Mouse (Mus musculus) midbrain, embryonic 12.5 days (tissue): ENCODE measurements around the gene 1810043G02Rik. TPM values are rescaled to one million over a fixed set of nuclear protein-coding genes. Genes with fewer than 3 reads are reported as not detected.

Experiments used
- ATAC-seq: fragments of 200-750 bp; cut with Nextera tagmentation; 2 replicates; pipeline ENCODE4 v1.8.0; 2017; ENCODE audit warnings: low read depth, moderate TSS enrichment, moderate library complexity; ENCODE audit not compliant: low FRiP score
- H3K27ac ChIP-seq: fragments of 300-500 bp; sonication (generic); replicated peaks from 2 replicates; pipeline ENCODE4 v1.5.1; 2016; ENCODE audit warnings: mild to moderate bottlenecking
- H3K27me3 ChIP-seq: fragments of 300-500 bp; sonication (generic); 2 replicates; pipeline ENCODE4 v1.6.1; 2016; ENCODE audit warnings: mild to moderate bottlenecking
- H3K36me3 ChIP-seq: fragments of 300-500 bp; sonication (generic); 2 replicates; pipeline ENCODE4 v1.6.1; 2016
- H3K4me1 ChIP-seq: fragments of 300-500 bp; sonication (generic); 2 replicates; pipeline ENCODE4 v1.6.1; 2016
- H3K4me2 ChIP-seq: fragments of 300-500 bp; sonication (generic); replicated peaks from 2 replicates; pipeline ENCODE4 v1.6.1; 2016; ENCODE audit warnings: mild to moderate bottlenecking, moderate library complexity
- H3K4me3 ChIP-seq: fragments of 300-500 bp; sonication (generic); 2 replicates; pipeline ENCODE4 v1.5.1; 2016; ENCODE audit warnings: mild to moderate bottlenecking
- H3K9ac ChIP-seq: fragments of 300-500 bp; sonication (generic); replicated peaks from 2 replicates; pipeline ENCODE4 v1.6.1; 2016; ENCODE audit warnings: mild to moderate bottlenecking, moderate library complexity
- H3K9me3 ChIP-seq: fragments of 300-500 bp; sonication (generic); 2 replicates; pipeline ENCODE4 v1.6.1; 2016; ENCODE audit warnings: mild to moderate bottlenecking
- WGBS: fragments of 180-500 bp; shearing (Covaris S2); methylation state at CpG from one replicate; pipeline ENCODE4 v1.1.7; 2016; 5-methylcytosine and 5-hydroxymethylcytosine counted together
- polyA plus RNA-seq: library from polyadenylated mRNA; unstranded; fragments of >200 nt; fragmentation: Nextera tagmentation; extraction: Ambion mirVana; gene quantifications from 2 replicates; pipeline ENCODE4 v1.2.1, GENCODE M21; 2016

Gene 1810043G02Rik
- polyA plus RNA-seq, 1 experiment from 2014 or later = 32.9 TPM

DNA sequence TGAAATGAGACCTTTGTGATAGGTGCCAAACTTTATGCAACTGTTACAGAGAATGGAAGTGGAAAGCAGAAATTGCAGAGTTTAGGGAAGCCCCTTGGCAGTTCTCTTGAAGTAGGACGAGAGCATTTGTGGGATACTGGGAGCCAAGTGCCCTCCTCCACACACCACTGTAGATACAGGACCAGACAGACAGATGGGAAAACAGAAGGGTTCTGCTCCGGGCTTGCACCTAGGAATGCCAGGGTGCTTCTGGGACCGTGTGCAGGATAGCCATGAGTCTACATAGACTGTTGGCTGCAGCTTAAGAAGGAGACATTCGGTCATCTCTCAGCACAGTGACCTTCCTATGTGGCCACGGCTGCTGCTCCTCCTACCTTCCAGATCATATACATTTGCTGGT lies 3.5 kb upstream of the 1810043G02Rik start:
- no peak overlapping the region for H3K9ac ChIP-seq
- WGBS = 80% methylated on average over 5 of the region's 5 CpGs

DNA sequence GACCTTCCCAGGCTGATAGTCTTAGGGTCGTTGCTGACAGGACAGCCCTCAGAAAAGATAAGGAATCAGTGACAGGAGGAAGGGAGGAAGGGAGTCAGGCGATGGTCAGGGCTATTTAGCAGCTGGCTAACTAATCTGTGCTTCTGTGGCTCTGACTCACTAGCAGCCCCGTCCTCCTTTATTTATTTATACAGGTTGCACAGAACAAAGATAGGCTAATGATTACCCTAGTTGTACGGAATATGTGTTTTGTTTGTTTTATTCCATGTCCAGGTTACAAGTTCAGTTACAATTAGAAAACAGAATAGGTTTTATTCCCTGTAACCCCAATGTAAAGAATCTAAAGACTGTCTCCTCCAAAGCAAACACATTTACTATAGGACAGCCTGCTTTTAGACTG lies 2.7 kb upstream of the 1810043G02Rik start:
- WGBS = 48% methylated on average over 4 of the region's 4 CpGs
- H3K36me3 ChIP-seq = 0 out of 2 replicates have a peak, but pooled peaks cover 4% of the 10 kb centered on the region
- no peak overlapping the region for H3K9ac ChIP-seq
- H3K27ac ChIP-seq = no peak overlapping the region
- H3K27me3 ChIP-seq = peaks cover under 1% of the 10 kb centered on the region; the same call in 1 of the 2 replicates
- peaks cover 14% of the 10 kb centered on the region for H3K4me1 ChIP-seq
- H3K9me3 ChIP-seq = no peaks in the 10 kb centered on the region
- no peak overlapping the region for H3K4me2 ChIP-seq
- no peak overlapping the region for H3K4me3 ChIP-seq
- ATAC-seq = no peak

More for the DNA sequence above, 3.5 kb upstream of the 1810043G02Rik start:
- Histone ChIP-seq H3K9me3 (no peaks in the 10 kb centered on the region), H3K27ac (no peak overlapping the region), H3K27me3 (peaks cover 9% of the 10 kb centered on the region), H3K36me3 (no peaks in the 10 kb centered on the region), H3K4me2 (no peak overlapping the region), H3K4me1 (peaks cover 14% of the 10 kb centered on the region), H3K4me3 (no peak overlapping the region)
- ATAC-seq = no peak

DNA sequence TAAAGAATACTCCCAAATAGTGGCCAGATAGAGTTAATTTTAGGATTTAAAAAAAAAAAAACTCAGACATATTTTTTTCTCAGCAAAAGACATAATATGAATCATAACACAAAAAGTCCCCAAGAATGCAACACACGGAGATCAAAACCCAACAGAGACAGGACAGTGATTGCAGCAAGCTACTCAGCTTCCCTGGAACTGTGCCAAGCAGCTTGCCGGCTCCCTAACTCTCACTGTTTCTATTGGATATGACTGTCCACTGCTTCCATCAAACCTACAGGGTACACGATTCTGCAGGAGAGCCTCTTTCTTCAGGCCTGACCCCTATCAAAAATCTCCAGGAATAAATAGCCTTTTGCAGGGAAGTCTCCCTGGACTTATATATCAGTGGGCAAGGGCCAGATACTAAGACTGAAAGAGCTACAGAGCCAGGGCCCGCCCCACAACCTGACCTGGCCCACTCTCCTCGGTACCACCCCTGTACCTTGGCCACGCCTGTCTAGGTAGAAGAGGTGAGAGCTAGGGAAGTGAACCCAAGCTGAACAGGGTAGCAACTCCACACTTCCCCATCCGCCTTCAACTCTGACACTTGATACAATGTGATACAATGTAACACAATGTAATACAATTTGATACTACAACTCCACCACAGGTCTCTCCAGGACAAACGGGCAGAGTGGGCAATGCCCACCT lies 1.7 kb upstream of the 1810043G02Rik start:
- Histone ChIP-seq H3K4me2 (no peak overlapping the region), H3K9me3 (no peaks in the 10 kb centered on the region), H3K27me3 (no peaks in the 10 kb centered on the region), H3K4me3 (no peak overlapping the region), H3K4me1 (peaks cover 14% of the 10 kb centered on the region), H3K36me3 (peaks cover 9% of the 10 kb centered on the region), H3K9ac (no peak overlapping the region), H3K27ac (no peak overlapping the region)
- WGBS = 79% methylated on average over 8 of the region's 8 CpGs
- ATAC-seq = no peak

DNA sequence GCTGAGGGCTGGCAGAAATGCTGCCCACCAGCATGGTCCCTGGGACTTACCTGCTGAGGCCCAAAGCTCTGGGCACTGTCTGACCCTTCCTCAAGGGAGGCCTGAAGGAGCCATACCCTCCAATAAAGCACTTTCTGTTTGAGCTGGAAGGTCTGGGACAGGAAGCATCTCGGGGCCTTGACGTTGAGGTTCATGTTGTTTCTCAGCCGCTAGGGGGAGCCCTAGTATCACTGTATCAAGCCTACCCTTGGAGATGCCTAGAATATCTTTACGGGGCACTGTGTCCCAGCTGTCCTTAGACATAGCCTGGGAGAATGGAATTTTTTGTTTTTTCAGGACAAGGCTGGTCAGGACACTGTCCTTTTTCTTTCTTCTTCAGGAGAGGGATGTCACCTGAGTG lies 6.3 kb downstream of the 1810043G02Rik start:
- no peak overlapping the region for H3K9ac ChIP-seq
- H3K27ac ChIP-seq = no peak overlapping the region
- no peaks in the 10 kb centered on the region for H3K27me3 ChIP-seq
- no peaks in the 10 kb centered on the region for H3K9me3 ChIP-seq
- no peak overlapping the region for H3K4me2 ChIP-seq
- 6% methylated on average over 4 of the region's 4 CpGs for WGBS
- peaks cover 40% of the 10 kb centered on the region for H3K36me3 ChIP-seq
- H3K4me1 ChIP-seq = peaks cover 1% of the 10 kb centered on the region
- peak; percentile 58 for ATAC-seq
- H3K4me3 ChIP-seq = no peak overlapping the region

DNA sequence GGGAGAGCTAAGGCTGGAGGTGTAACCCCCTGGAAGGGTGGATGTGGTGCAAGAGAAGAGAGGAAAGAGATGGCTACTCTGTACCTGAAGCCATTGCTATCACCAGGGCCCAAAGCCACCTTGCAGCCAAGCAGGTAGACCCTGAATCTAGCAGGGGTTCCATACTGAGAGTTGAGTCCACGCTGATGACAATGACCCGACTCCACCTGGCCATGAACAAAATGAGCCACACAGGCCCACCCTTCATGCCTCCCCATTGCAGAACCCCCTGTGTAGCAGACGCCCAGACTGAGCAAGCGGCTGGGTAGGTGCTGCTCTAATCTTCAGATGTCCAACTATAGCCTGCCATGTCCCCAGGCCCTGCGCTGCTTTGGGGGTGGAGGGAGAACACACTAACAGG lies 7.5 kb downstream of the 1810043G02Rik start:
- Histone ChIP-seq H3K27me3 (no peaks in the 10 kb centered on the region), H3K9ac (no peak overlapping the region), H3K4me3 (no peak overlapping the region), H3K27ac (no peak overlapping the region), H3K4me1 (no peaks in the 10 kb centered on the region), H3K9me3 (no peaks in the 10 kb centered on the region), H3K4me2 (no peak overlapping the region), H3K36me3 (peaks cover 47% of the 10 kb centered on the region)
- WGBS = 72% methylated on average over 5 of the region's 5 CpGs
- no peak for ATAC-seq

DNA sequence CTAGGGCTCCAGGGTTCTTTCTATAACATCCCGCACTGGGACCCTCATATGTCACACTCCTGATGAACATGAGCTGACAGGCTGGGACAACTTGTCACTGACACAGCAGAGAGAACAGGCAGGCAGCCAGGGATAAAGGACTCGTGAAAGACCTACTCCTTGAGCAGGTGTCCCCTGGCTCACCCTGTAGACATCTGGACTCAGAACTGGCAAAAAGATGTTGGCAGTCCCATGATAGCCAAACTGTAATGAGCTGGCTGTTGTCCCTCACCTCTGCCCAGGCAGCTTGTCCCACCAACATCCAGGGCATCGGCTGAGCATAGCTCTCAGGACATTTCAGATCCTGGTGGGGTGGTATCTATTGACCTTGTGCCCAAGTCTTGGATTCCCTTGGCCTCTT lies 17.3 kb downstream of the 1810043G02Rik start:
- 92% methylated on average over 3 of the region's 3 CpGs for WGBS
- Histone ChIP-seq H3K36me3 (peaks cover 92% of the 10 kb centered on the region), H3K27me3 (no peaks in the 10 kb centered on the region), H3K9ac (no peak overlapping the region), H3K4me2 (no peak overlapping the region), H3K9me3 (no peaks in the 10 kb centered on the region), H3K27ac (no peak overlapping the region), H3K4me1 (no peaks in the 10 kb centered on the region), H3K4me3 (no peak overlapping the region)
- ATAC-seq = no peak

DNA sequence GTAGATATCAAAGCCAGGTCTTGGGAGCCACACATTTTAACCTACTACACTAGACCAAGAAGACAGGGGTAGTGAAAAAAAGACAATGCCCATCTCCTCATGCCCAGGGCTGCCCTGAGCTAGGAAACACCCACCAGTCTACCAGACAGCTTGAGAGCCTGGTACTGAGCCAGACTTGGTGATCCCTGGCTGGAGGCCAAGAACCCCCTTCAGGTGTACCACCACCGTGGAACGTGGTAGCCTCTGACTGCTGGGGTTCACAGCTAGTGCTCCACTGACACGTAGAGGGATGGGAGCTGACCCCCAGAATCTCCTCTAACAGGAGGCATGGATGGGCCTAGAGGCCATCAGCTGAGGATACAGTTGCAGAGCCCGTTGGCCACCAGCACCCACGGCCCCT lies 21.9 kb downstream of the 1810043G02Rik start:
- no peaks in the 10 kb centered on the region for H3K27me3 ChIP-seq
- no peak overlapping the region for H3K4me3 ChIP-seq
- H3K9ac ChIP-seq = no peak overlapping the region
- H3K4me1 ChIP-seq = no peaks in the 10 kb centered on the region
- H3K4me2 ChIP-seq = no peak overlapping the region
- ATAC-seq = no peak
- no peaks in the 10 kb centered on the region for H3K9me3 ChIP-seq
- WGBS = 96% methylated on average over 5 of the region's 5 CpGs
- peaks cover 75% of the 10 kb centered on the region for H3K36me3 ChIP-seq
- no peak overlapping the region for H3K27ac ChIP-seq

DNA sequence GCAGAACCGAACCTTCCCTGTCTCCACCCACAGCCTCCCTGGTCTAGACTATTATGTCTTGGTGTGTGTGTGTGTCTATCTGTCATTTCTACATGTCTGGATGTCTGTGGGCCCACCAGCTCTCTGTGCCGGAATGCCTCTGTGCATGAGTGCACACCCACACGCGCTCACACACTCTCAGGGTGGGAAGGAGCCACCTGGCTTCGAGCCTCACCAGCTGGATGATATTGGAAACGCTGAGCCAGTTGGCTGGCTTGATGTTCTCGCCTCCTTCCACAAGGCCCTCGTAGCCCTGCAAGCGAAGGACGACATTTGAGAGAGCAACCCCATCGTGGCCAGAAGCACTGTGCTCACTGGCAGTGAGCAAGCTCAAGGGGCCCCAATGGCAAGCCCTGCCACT lies 23.5 kb downstream of the 1810043G02Rik start:
- Histone ChIP-seq H3K4me2 (no peak overlapping the region), H3K27ac (no peak overlapping the region), H3K4me1 (peaks cover 12% of the 10 kb centered on the region), H3K9me3 (no peaks in the 10 kb centered on the region), H3K4me3 (no peak overlapping the region), H3K36me3 (peaks cover 59% of the 10 kb centered on the region), H3K9ac (no peak overlapping the region), H3K27me3 (no peaks in the 10 kb centered on the region)
- ATAC-seq = no peak
- 94% methylated on average over 11 of the region's 11 CpGs for WGBS

DNA sequence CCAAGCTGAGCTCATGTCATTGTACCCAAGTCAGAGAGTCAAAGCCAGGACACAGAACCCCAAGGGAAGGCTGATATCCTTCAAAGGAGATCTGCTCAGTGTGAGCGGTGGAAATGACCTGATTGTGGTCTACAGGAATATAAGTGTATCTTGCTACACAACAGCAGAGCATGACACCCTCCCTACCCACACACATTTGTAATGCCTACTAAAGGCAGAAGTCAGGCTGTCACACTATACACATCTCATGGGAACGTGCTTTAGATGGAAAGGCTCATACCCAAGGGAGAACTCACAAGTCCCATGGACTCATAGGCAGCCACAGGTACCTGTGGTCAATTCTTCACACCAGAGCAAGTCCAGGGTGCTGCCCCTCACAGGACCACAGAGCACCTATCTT lies 24.0 kb downstream of the 1810043G02Rik start:
- no peak for ATAC-seq
- H3K27me3 ChIP-seq = no peaks in the 10 kb centered on the region
- 85% methylated on average over 2 of the region's 2 CpGs for WGBS
- no peak overlapping the region for H3K4me3 ChIP-seq
- H3K9ac ChIP-seq = no peak overlapping the region
- no peak overlapping the region for H3K27ac ChIP-seq
- no peak overlapping the region for H3K4me2 ChIP-seq
- H3K9me3 ChIP-seq = no peaks in the 10 kb centered on the region
- peaks cover 17% of the 10 kb centered on the region for H3K4me1 ChIP-seq
- peaks cover 55% of the 10 kb centered on the region for H3K36me3 ChIP-seq

DNA sequence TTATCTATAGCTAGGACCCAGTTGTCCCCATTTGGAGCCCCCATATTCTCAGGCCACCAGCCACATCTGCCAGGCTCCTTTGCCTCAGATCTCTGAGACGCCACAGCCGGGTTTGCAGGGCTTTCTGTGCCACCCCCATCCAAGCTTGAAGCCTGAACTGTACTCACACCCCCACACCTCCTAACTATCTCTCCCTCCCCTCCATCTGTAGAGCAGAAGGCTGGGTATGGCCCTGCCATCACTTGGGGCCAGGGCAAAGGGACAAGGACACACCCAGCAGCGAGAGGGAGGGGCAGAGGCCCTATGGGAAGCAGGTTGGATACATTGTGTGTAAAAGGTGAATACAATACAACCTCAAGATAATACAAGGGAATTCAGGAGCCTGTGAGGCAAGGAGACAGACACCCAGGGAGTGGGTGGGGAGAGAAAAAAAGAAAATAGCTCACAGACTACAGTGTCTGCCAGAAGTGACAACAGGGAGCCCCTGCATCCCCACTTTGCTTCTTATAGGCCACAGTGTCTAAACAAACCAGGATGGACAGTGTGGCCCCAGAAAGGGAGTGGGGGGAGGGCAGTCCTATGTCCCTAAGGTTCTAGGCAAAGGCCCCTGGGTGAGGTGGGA lies 26.3 kb downstream of the 1810043G02Rik start:
- 89% methylated on average over 3 of the region's 3 CpGs for WGBS
- H3K4me2 ChIP-seq = no peak overlapping the region
- no peaks in the 10 kb centered on the region for H3K9me3 ChIP-seq
- peaks cover 34% of the 10 kb centered on the region for H3K36me3 ChIP-seq
- no peak for ATAC-seq
- H3K9ac ChIP-seq = no peak overlapping the region
- H3K27ac ChIP-seq = no peak overlapping the region
- H3K27me3 ChIP-seq = no peaks in the 10 kb centered on the region
- H3K4me3 ChIP-seq = no peak overlapping the region
- H3K4me1 ChIP-seq = peaks cover 32% of the 10 kb centered on the region

DNA sequence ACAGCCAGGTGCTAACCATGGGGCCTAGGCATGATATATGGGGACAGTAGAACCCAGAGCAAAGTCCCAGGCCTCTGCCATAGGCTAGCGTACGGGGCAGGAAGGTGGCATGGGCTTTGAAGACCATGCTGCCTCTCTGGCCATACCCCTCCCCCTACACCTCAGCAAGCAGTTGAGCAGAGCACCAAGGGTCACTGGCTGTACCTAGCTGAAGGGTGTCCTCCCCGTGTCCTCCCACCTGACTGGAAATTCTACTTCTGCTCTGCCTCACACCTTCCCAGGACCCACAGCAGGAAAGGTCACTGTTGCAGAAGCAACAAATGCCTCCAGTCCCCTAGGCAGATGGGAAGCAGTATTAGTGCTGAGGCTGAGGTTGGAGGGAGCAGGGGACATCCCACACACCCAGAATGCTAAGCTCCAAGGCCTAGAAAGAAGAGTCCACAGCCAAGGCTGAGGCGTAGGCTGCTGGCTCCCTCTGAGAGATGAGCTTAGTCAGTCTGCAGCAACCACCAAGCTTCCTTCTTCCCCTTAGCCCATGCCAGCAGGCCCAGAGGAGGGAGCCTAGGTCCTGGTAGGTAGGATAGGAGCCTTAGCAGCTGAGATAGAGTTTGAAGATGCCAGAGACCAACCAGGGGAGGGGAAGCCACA lies 27.6 kb downstream of the 1810043G02Rik start:
- H3K4me1 ChIP-seq = peaks cover 35% of the 10 kb centered on the region
- H3K36me3 ChIP-seq = peaks cover 21% of the 10 kb centered on the region
- peaks cover 6% of the 10 kb centered on the region for H3K27me3 ChIP-seq
- no peak for ATAC-seq
- WGBS = 82% methylated on average over 4 of the region's 4 CpGs
- no peak overlapping the region for H3K4me3 ChIP-seq
- H3K4me2 ChIP-seq = no peak overlapping the region
- no peaks in the 10 kb centered on the region for H3K9me3 ChIP-seq
- no peak overlapping the region for H3K9ac ChIP-seq
- H3K27ac ChIP-seq = no peak overlapping the region

DNA sequence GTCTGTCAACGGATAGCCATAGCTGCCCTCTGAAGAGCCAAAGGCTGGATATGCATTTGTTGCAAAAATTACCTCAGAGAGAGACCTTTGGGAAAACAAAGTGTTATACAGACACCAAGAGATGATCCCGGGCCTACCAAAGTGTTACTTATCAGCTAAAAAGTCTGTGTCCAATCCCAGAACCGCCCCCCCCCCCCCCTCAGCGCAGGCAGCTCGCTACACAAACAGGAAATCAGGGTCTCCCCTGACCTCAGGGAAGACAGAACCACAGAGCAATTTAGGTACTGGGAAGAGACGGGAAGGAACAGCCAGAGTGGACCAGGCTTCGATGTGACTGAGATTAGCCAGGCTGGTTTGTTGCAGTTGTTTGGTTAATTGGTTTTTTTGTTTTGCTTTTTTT lies 28.9 kb downstream of the 1810043G02Rik start:
- no peak overlapping the region for H3K27ac ChIP-seq
- 0 out of 2 replicates have a peak overlapping the region, but pooled peaks have one; percentile 11 for H3K9ac ChIP-seq
- H3K36me3 ChIP-seq = peaks cover 8% of the 10 kb centered on the region
- ATAC-seq = no peak
- WGBS = 58% methylated on average over 7 of the region's 7 CpGs
- no peaks in the 10 kb centered on the region for H3K9me3 ChIP-seq
- H3K4me3 ChIP-seq = no peak overlapping the region
- 0 out of 2 replicates have a peak overlapping the region, but pooled peaks have one; percentile 17 for H3K4me2 ChIP-seq
- peaks cover 7% of the 10 kb centered on the region for H3K27me3 ChIP-seq
- peaks cover 35% of the 10 kb centered on the region for H3K4me1 ChIP-seq
